Mouse (Mus musculus) megakaryocyte, embryonic 14.5 days (primary cell): Measurements from ENCODE around the gene Rbm42. TPM values are rescaled to one million over a fixed set of nuclear protein-coding genes. Genes with fewer than 3 reads are reported as not detected.

Source experiments
- H3K27me3 ChIP-seq: replicated peaks from 2 replicates; pipeline ENCODE3; 2012; ENCODE audit warnings: inconsistent platforms
- H3K36me3 ChIP-seq: replicated peaks from 2 replicates; pipeline ENCODE3; 2012; ENCODE audit warnings: low read length, inconsistent platforms, mixed read lengths
- H3K4me1 ChIP-seq: 2 replicates; pipeline ENCODE4 v1.6.1; 2012; ENCODE audit warnings: inconsistent platforms
- H3K4me3 ChIP-seq: replicated peaks from 2 replicates; pipeline ENCODE3; 2012; ENCODE audit warnings: moderate library complexity, mild to moderate bottlenecking, inconsistent platforms
- H3K9me3 ChIP-seq: 2 replicates; pipeline ENCODE4 v1.6.1; 2012; ENCODE audit warnings: inconsistent platforms
- FLI1 ChIP-seq: IDR thresholded peaks from 2 replicates; pipeline ENCODE4 v1.6.1; 2012; ENCODE audit warnings: low read length, inconsistent platforms, mixed read lengths
- GATA1 ChIP-seq: IDR thresholded peaks from 3 replicates; pipeline ENCODE4 v1.6.1; 2012; ENCODE audit warnings: mixed read lengths, low read length, inconsistent platforms, borderline replicate concordance
- polyA plus RNA-seq: library from polyadenylated mRNA; stranded (reverse); fragments of >175 nt; gene quantifications from 2 replicates; pipeline ENCODE4 v1.2.3, GENCODE M21; 2012; ENCODE audit warnings: low replicate concordance; ENCODE audit not compliant: insufficient read depth

The Rbm42 gene
- polyA plus RNA-seq, 1 experiment: 261 TPM

GRCm38 (mm10) chr7:30665321-30665720, 15.2 kb upstream of the Rbm42 start:
- Histone ChIP-seq H3K27me3 (peaks cover 2% of the 10 kb centered on the region), H3K4me3 (peak overlapping the region; percentile 96), H3K9me3 (no peaks in the 10 kb centered on the region), H3K4me1 (peaks cover 15% of the 10 kb centered on the region), H3K36me3 (peaks cover 29% of the 10 kb centered on the region)
- TF ChIP-seq GATA1 (no peak), FLI1 (no peak)

- TF ChIP-seq FLI1 (peak; percentile 81; the same call in 1 of the 2 replicates), GATA1 (no peak)
- Histone ChIP-seq H3K27me3 (peaks cover 2% of the 10 kb centered on the region), H3K4me1 (peaks cover 15% of the 10 kb centered on the region), H3K9me3 (no peaks in the 10 kb centered on the region), H3K4me3 (peak within 1 kb of the TSS; percentile 96), H3K36me3 (peaks cover 35% of the 10 kb centered on the region)
Observed at GRCm38 (mm10) chr7:30664529-30665200, 14.5 kb upstream of the Rbm42 start, which contains the start of gene Haus5. Haus5 (minus strand) TSS chr7:30664994.

GRCm38 (mm10) chr7:30639083-30639482, 11.0 kb downstream of the Rbm42 start:
- H3K9me3 ChIP-seq: no peaks in the 10 kb centered on the region
- H3K27me3 ChIP-seq: peaks cover 29% of the 10 kb centered on the region
- TF ChIP-seq FLI1: no peak
- TF ChIP-seq GATA1: no peak
- H3K36me3 ChIP-seq: peaks cover 46% of the 10 kb centered on the region
- H3K4me3 ChIP-seq: no peak overlapping the region
- H3K4me1 ChIP-seq: peaks cover 43% of the 10 kb centered on the region

- peaks cover 55% of the 10 kb centered on the region for H3K4me1 ChIP-seq
- H3K27me3 ChIP-seq: peaks cover 51% of the 10 kb centered on the region
- H3K36me3 ChIP-seq: peaks cover 19% of the 10 kb centered on the region
- no peaks in the 10 kb centered on the region for H3K9me3 ChIP-seq
- TF ChIP-seq FLI1 (no peak), GATA1 (no peak)
- peak overlapping the region; percentile 89 for H3K4me3 ChIP-seq
Observed at GRCm38 (mm10) chr7:30636395-30636794, 13.7 kb downstream of the Rbm42 start.

- peaks cover 54% of the 10 kb centered on the region for H3K27me3 ChIP-seq
Observed at GRCm38 (mm10) chr7:30635752-30636151, 14.4 kb downstream of the Rbm42 start, which contains the start of gene Etv2. Etv2 (minus strand) TSS chr7:30635852.

GRCm38 (mm10) chr7:30634621-30635020, 15.5 kb downstream of the Rbm42 start:
- Histone ChIP-seq H3K9me3 (no peaks in the 10 kb centered on the region), H3K4me1 (peaks cover 52% of the 10 kb centered on the region), H3K4me3 (peak overlapping the region; percentile 89), H3K36me3 (peaks cover 3% of the 10 kb centered on the region), H3K27me3 (peaks cover 54% of the 10 kb centered on the region)
- no peak for TF ChIP-seq GATA1
- TF ChIP-seq FLI1: no peak

More at GRCm38 (mm10) chr7:30635752-30636151, 14.4 kb downstream of the Rbm42 start, which contains the start of gene Etv2:
- Histone ChIP-seq H3K4me1 (peaks cover 56% of the 10 kb centered on the region), H3K4me3 (peak within 1 kb of the TSS; percentile 89), H3K9me3 (no peaks in the 10 kb centered on the region), H3K36me3 (peaks cover 13% of the 10 kb centered on the region)
- TF ChIP-seq GATA1 (no peak), FLI1 (no peak)

- Histone ChIP-seq H3K27me3 (peaks cover 57% of the 10 kb centered on the region), H3K4me3 (peak overlapping the region; percentile 89), H3K4me1 (peaks cover 51% of the 10 kb centered on the region), H3K9me3 (no peaks in the 10 kb centered on the region), H3K36me3 (peaks cover under 1% of the 10 kb centered on the region)
- TF ChIP-seq FLI1 (no peak), GATA1 (no peak)
Observed at GRCm38 (mm10) chr7:30633762-30634412, 16.2 kb downstream of the Rbm42 start.

GRCm38 (mm10) chr7:30629013-30629412, 21.1 kb downstream of the Rbm42 start:
- Histone ChIP-seq H3K4me3 (no peak overlapping the region), H3K27me3 (peaks cover 27% of the 10 kb centered on the region), H3K36me3 (peaks cover 9% of the 10 kb centered on the region), H3K9me3 (no peaks in the 10 kb centered on the region), H3K4me1 (peaks cover 39% of the 10 kb centered on the region)
- no peak for TF ChIP-seq GATA1
- no peak for TF ChIP-seq FLI1

- no peak overlapping the region for H3K4me3 ChIP-seq
- peaks cover 30% of the 10 kb centered on the region for H3K36me3 ChIP-seq
- no peak for TF ChIP-seq FLI1
- TF ChIP-seq GATA1: no peak
- H3K9me3 ChIP-seq: no peaks in the 10 kb centered on the region
- peaks cover 40% of the 10 kb centered on the region for H3K4me1 ChIP-seq
- peaks cover 8% of the 10 kb centered on the region for H3K27me3 ChIP-seq
Observed at GRCm38 (mm10) chr7:30626647-30627046, 23.5 kb downstream of the Rbm42 start.

- peak within 1 kb of the TSS; percentile 96 for H3K4me3 ChIP-seq
- peaks cover 36% of the 10 kb centered on the region for H3K36me3 ChIP-seq
- H3K9me3 ChIP-seq: no peaks in the 10 kb centered on the region
- H3K27me3 ChIP-seq: peaks cover 3% of the 10 kb centered on the region
- H3K4me1 ChIP-seq: peaks cover 41% of the 10 kb centered on the region
- no peak for TF ChIP-seq FLI1
- no peak for TF ChIP-seq GATA1
Observed at GRCm38 (mm10) chr7:30625530-30626384, 24.4 kb downstream of the Rbm42 start, which contains the start of gene Cox6b1. Cox6b1 (minus strand) TSS chr7:30626151.
